Mouse (Mus musculus): ENCODE measurements around the gene Rac2. TPM values are rescaled to one million over a fixed set of nuclear protein-coding genes. Genes with fewer than 3 reads are reported as not detected.
A peak's percentile ranks its signal among the peaks of the same experiment; 100 is the strongest.

Gene Rac2
- polyA plus RNA-seq, 1 experiment from 2014 or later = 8.3 TPM

DNA sequence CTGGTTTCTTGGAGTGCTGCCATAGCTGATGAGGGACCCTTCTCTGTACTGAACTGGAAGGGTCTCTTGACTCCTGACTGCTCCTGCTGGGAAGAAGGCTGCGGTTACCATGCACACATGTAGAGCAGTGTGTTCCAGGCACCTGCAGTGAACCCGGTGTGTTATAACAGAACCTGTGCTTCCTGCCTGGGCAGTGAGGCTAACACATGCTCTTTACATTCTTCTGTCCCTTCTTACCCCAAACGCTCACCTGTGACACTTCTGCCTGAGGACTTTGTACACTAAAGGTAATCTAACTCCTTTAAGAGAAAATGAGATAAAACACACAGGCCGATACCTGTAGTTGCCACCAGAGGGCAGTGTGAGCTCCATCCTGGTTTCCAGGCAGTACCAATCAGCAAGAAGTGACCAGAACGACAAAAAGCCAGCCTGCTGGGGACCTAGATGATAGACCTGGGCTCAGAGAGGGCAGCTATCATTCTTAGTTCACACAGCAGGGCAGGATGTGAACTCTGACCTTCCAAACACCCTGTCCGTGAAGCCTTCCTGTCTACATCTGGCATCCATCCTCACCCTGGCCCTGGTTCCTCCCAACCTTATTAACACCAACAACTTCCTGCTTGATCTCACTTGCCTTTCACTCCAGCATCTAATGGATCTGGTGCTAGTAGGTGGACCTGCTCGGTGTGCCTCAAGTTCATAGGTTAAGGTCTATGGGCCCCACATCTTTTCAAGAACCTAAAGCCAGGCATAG lies 58.0 kb downstream of the Rac2 start:
- H3K4me2 ChIP-seq (replicated peaks; ENCODE audit: low read depth, low read length) = no peak overlapping the region
- no peaks in the 10 kb centered on the region for H3K36me3 ChIP-seq (ENCODE audit: insufficient read depth, low read length)
- H3K9ac ChIP-seq (replicated peaks; ENCODE audit: low read length) = peak overlapping the region; percentile 45
- 24% methylated on average over 7 of the region's 7 CpGs for WGBS
- 0 out of 2 replicates have a peak, but pooled peaks have one; percentile 8 for ATAC-seq (ENCODE audit: low FRiP score, low TSS enrichment)
- H3K27ac ChIP-seq (ENCODE audit: low read length) = no peak overlapping the region
- H3K4me1 ChIP-seq (ENCODE audit: insufficient read depth, low read length) = peaks cover 22% of the 10 kb centered on the region; the same call in 1 of the 2 replicates
- no peaks in the 10 kb centered on the region for H3K27me3 ChIP-seq (ENCODE audit: insufficient read depth, low read length)
- no peaks in the 10 kb centered on the region for H3K9me3 ChIP-seq (ENCODE audit: low read length)
- no peak overlapping the region for H3K4me3 ChIP-seq (ENCODE audit: low read length)

DNA sequence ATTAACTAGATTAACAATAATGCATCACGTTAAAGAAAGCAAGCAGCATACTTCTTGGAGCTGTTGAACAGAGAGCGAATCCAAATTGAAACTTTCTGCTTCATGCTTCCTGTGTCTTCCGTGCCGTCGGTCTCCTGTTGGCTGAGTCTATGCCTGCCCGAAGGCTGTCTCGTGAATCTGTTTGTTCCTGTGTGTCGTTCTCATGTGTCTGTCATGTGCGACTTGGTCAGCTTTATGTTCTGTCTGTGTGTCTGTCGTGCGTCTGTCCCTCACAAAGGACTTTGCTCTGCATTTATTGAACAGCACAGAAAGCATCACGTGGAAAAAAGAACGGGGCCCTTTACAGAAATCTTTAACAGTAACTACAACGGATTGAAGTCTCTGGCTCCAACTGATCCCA lies 59.6 kb downstream of the Rac2 start:
- Histone ChIP-seq H3K27ac (ENCODE audit: low read length) (peak overlapping the region; percentile 16; the same call in 1 of the 2 replicates), H3K4me1 (ENCODE audit: insufficient read depth, low read length) (peaks cover 22% of the 10 kb centered on the region; the same call in 1 of the 2 replicates), H3K9me3 (ENCODE audit: low read length) (no peaks in the 10 kb centered on the region), H3K4me3 (ENCODE audit: low read length) (no peak overlapping the region), H3K9ac (replicated peaks; ENCODE audit: low read length) (no peak overlapping the region), H3K36me3 (ENCODE audit: insufficient read depth, low read length) (no peaks in the 10 kb centered on the region), H3K4me2 (replicated peaks; ENCODE audit: low read depth, low read length) (no peak overlapping the region), H3K27me3 (ENCODE audit: insufficient read depth, low read length) (no peaks in the 10 kb centered on the region)
- WGBS = 77% methylated on average over 14 of the region's 14 CpGs
- no peak for ATAC-seq (ENCODE audit: low FRiP score, low TSS enrichment)

DNA sequence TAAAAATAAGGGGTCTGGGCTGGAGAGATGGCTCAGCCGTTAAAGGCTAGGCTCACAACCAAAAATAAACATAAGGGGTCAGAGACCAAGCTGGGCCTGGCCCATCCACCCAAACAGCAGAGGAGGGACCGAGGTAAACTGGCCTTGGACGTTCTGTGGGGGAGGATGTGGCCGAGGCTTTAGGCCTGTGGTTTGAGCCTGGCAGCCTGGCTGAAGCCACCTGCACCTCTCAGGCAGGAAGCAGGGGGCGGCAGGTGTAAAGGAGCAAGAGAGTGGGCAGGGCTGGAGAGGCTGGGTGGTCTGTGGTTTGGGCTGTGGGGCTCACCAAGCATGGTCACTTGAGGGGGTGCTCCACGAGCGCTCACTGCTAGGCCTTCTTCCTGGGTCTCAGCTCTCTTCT lies 60.6 kb downstream of the Rac2 start:
- no peaks in the 10 kb centered on the region for H3K27me3 ChIP-seq (ENCODE audit: insufficient read depth, low read length)
- peaks cover 22% of the 10 kb centered on the region; the same call in 1 of the 2 replicates for H3K4me1 ChIP-seq (ENCODE audit: insufficient read depth, low read length)
- H3K9ac ChIP-seq (replicated peaks; ENCODE audit: low read length) = 0 out of 2 replicates have a peak overlapping the region, but pooled peaks have one; percentile 2
- H3K9me3 ChIP-seq (ENCODE audit: low read length) = no peaks in the 10 kb centered on the region
- H3K4me3 ChIP-seq (ENCODE audit: low read length) = no peak overlapping the region
- H3K27ac ChIP-seq (ENCODE audit: low read length) = no peak overlapping the region
- no peak overlapping the region for H3K4me2 ChIP-seq (replicated peaks; ENCODE audit: low read depth, low read length)
- 42% methylated on average over 7 of the region's 7 CpGs for WGBS
- no peaks in the 10 kb centered on the region for H3K36me3 ChIP-seq (ENCODE audit: insufficient read depth, low read length)
- no peak for ATAC-seq (ENCODE audit: low FRiP score, low TSS enrichment)

DNA sequence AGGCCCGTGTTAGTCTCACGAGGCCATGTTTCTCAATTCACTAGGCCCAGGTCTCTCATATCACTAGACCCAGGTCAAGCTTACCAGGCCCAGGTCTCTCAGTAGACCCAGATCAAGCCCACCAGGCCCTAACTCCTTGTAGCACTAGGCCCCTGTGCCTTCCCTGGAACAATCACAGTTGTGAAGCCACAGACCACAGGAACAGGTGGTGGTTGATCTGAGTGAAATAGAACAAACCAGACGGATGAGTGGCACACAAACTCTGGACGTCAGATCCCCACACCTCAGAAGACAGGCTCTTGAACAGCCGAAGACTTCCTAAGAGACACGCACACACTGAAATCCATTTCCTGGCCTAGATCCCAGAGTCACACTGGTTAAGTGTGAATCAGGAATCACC lies 61.8 kb downstream of the Rac2 start:
- 89% methylated on average over 6 of the region's 6 CpGs for WGBS
- Histone ChIP-seq H3K9ac (replicated peaks; ENCODE audit: low read length) (no peak overlapping the region), H3K4me1 (ENCODE audit: insufficient read depth, low read length) (peaks cover 22% of the 10 kb centered on the region; the same call in 1 of the 2 replicates), H3K27ac (ENCODE audit: low read length) (no peak overlapping the region), H3K4me2 (replicated peaks; ENCODE audit: low read depth, low read length) (no peak overlapping the region), H3K9me3 (ENCODE audit: low read length) (no peaks in the 10 kb centered on the region), H3K27me3 (ENCODE audit: insufficient read depth, low read length) (no peaks in the 10 kb centered on the region), H3K36me3 (ENCODE audit: insufficient read depth, low read length) (no peaks in the 10 kb centered on the region), H3K4me3 (ENCODE audit: low read length) (no peak overlapping the region)
- ATAC-seq (ENCODE audit: low FRiP score, low TSS enrichment) = no peak

DNA sequence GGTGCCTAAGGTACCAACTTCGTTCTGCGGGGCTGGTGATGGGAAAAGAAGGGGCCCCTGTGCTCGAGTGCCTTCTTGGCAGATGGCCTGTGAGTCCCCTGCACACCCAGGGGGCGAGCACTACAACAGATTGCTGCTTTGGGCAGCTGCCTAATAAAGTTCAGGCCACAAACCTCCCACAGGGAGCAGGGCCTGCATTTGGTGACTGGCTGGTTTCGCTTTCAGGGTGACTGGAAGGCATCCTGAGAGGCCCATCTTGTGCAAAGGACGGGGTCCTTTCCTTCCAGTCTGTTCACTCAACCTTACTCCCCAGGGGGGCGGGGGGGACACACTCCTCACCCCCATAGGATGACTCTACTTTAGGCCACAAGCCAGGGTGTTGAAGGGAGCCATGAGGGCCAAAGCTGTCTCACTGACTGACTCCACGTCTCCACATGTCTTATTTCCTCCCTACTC lies 62.4 kb downstream of the Rac2 start:
- Histone ChIP-seq H3K27me3 (ENCODE audit: insufficient read depth, low read length) (no peaks in the 10 kb centered on the region), H3K36me3 (ENCODE audit: insufficient read depth, low read length) (no peaks in the 10 kb centered on the region), H3K9ac (replicated peaks; ENCODE audit: low read length) (no peak overlapping the region), H3K27ac (ENCODE audit: low read length) (no peak overlapping the region), H3K9me3 (ENCODE audit: low read length) (peaks cover under 1% of the 10 kb centered on the region; the same call in 1 of the 2 replicates), H3K4me2 (replicated peaks; ENCODE audit: low read depth, low read length) (no peak overlapping the region), H3K4me3 (ENCODE audit: low read length) (no peak overlapping the region), H3K4me1 (ENCODE audit: insufficient read depth, low read length) (peaks cover 22% of the 10 kb centered on the region; the same call in 1 of the 2 replicates)
- ATAC-seq (ENCODE audit: low FRiP score, low TSS enrichment) = no peak
- 62% methylated on average over 8 of the region's 8 CpGs for WGBS

DNA sequence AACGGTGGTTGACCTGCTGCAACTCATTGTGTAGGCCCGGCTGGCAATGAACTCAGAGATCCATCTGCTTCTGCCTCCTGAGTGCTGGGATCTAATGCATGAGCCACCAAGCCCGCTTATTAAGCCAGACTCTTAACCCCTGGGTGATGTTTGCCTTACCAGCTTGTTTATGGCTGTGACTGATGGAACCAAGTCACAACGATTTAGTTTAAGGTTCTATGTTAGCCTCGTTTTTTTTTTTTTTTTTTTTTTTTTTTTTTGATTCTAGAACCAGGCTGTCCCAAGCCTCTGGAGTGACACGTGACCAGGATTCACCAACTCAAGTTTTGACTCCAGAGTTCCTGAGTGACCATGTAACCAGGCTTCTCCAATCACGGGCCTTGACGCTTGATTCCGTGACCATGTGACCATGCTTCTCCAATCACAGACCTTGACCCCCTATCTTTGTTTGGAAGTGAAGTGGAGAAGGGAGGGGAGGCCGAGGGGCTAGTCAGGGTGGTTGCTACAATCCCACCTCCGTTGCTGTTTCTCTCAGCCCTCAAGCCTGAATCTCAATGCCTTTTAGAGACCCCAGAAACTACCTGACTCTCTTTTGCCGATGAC lies 63.2 kb downstream of the Rac2 start:
- WGBS = 51% methylated on average over 12 of the region's 12 CpGs
- ATAC-seq (ENCODE audit: low FRiP score, low TSS enrichment) = no peak
- Histone ChIP-seq H3K4me1 (ENCODE audit: insufficient read depth, low read length) (peaks cover 18% of the 10 kb centered on the region; the same call in 1 of the 2 replicates), H3K4me2 (replicated peaks; ENCODE audit: low read depth, low read length) (no peak overlapping the region), H3K9me3 (ENCODE audit: low read length) (peaks cover 5% of the 10 kb centered on the region; the same call in 1 of the 2 replicates), H3K9ac (replicated peaks; ENCODE audit: low read length) (no peak overlapping the region), H3K4me3 (ENCODE audit: low read length) (no peak overlapping the region), H3K36me3 (ENCODE audit: insufficient read depth, low read length) (no peaks in the 10 kb centered on the region), H3K27ac (ENCODE audit: low read length) (no peak overlapping the region), H3K27me3 (ENCODE audit: insufficient read depth, low read length) (no peaks in the 10 kb centered on the region)

Other genes with a start within 250 kb of the Rac2 start
- gene Csf2rb, start 247.0 kb downstream of the Rac2 start, polyA plus RNA-seq (2015; fragmentation: Nextera tagmentation; extraction: Ambion mirVana) = 1.3 TPM in 2 replicates
- not detected in 2 replicates for gene Tex33, start 176.9 kb downstream of the Rac2 start, polyA plus RNA-seq (2015; fragmentation: Nextera tagmentation; extraction: Ambion mirVana)
- 64.4 and 76.4 TPM in 2 replicates for gene Tst, start 166.9 kb downstream of the Rac2 start, polyA plus RNA-seq (2015; fragmentation: Nextera tagmentation; extraction: Ambion mirVana)
- gene Mpst, start 166.4 kb downstream of the Rac2 start, polyA plus RNA-seq (2015; fragmentation: Nextera tagmentation; extraction: Ambion mirVana) = 3.2 and 5.3 TPM in 2 replicates
- gene Kctd17, start 144.2 kb downstream of the Rac2 start, polyA plus RNA-seq (2015; fragmentation: Nextera tagmentation; extraction: Ambion mirVana) = 41.5 and 43.1 TPM in 2 replicates
- 0.29 and 0.42 TPM in 2 replicates for gene Tmprss6, start 104.1 kb downstream of the Rac2 start, polyA plus RNA-seq (2015; fragmentation: Nextera tagmentation; extraction: Ambion mirVana)
- gene Il2rb, start 77.5 kb downstream of the Rac2 start, polyA plus RNA-seq (2015; fragmentation: Nextera tagmentation; extraction: Ambion mirVana) = 0.33 and 0.54 TPM in 2 replicates
- 33.2 and 33.7 TPM in 2 replicates for gene C1qtnf6, start 41.4 kb downstream of the Rac2 start, polyA plus RNA-seq (2015; fragmentation: Nextera tagmentation; extraction: Ambion mirVana)
- gene Sstr3, start 28.1 kb downstream of the Rac2 start, polyA plus RNA-seq (2015; fragmentation: Nextera tagmentation; extraction: Ambion mirVana) = 0.36 and 0.69 TPM in 2 replicates
- gene Cyth4, start 24.3 kb upstream of the Rac2 start, polyA plus RNA-seq (2015; fragmentation: Nextera tagmentation; extraction: Ambion mirVana) = 7.7 and 8.3 TPM in 2 replicates
- 0.03 and 0.07 TPM in 2 replicates for gene Elfn2, start 146.0 kb upstream of the Rac2 start, polyA plus RNA-seq (2015; fragmentation: Nextera tagmentation; extraction: Ambion mirVana)
- gene Mfng, start 200.7 kb upstream of the Rac2 start, polyA plus RNA-seq (2015; fragmentation: Nextera tagmentation; extraction: Ambion mirVana) = 28.7 and 31.7 TPM in 2 replicates
- gene Card10, start 230.3 kb upstream of the Rac2 start, polyA plus RNA-seq (2015; fragmentation: Nextera tagmentation; extraction: Ambion mirVana) = 9.9 and 10.6 TPM in 2 replicates